8 mouse cellular contexts compared by ENCODE assay signal in genomic region chr11:77800491-77800868, GRCm38 (mm10). TPM values are rescaled to one million over a fixed set of nuclear protein-coding genes. Genes with fewer than 3 reads are reported as not detected.
A peak's percentile ranks its signal among the peaks of the same experiment; 100 is the strongest.
DNase-seq lines count a peak whose midpoint lies in the region; ATAC-seq and TF ChIP-seq lines count a peak whose summit lies in the region.

No protein-coding gene starts in this region.

- no peak for TF ChIP-seq CTCF in heart, adult 2 months (IDR thresholded peaks at IDR 0.05)
- no peak for TF ChIP-seq CTCF in left cerebral cortex, adult 2 months (IDR thresholded peaks at IDR 0.05)
- no peak for TF ChIP-seq CTCF in cerebellum, adult 2 months (IDR thresholded peaks at IDR 0.05; ENCODE audit: borderline replicate concordance, insufficient read depth, low read depth, low read length)

- H3K79me2 ChIP-seq in heart, adult 2 months (replicated peaks; ENCODE audit: control insufficient read depth, insufficient read depth, low read length) = peaks cover 1% of the 10 kb centered on the region; the same call in 1 of the 2 replicates

- peak overlapping the region; percentile 52 for H3K4me3 ChIP-seq in heart, adult 2 months
- peak overlapping the region; percentile 43 for H3K4me3 ChIP-seq in left cerebral cortex, adult 2 months
- peak overlapping the region; percentile 25; the same call in 1 of the 2 replicates for H3K4me3 ChIP-seq in embryonic facial prominence, embryonic 10.5 days
- H3K4me3 ChIP-seq in liver, embryonic 12.5 days = 0 out of 2 replicates have a peak overlapping the region, but pooled peaks have one; percentile 34
- no peak overlapping the region for H3K4me3 ChIP-seq in cerebellum, adult 2 months (replicated peaks; ENCODE audit: insufficient read depth, low read depth, low read length)

- H3K27ac ChIP-seq in heart, adult 2 months = peak overlapping the region; percentile 97
- H3K27ac ChIP-seq in left cerebral cortex, adult 2 months = peak overlapping the region; percentile 92
- peak overlapping the region; percentile 49 for H3K27ac ChIP-seq in embryonic facial prominence, embryonic 10.5 days (replicated peaks)
- H3K27ac ChIP-seq in liver, embryonic 12.5 days = peak overlapping the region; percentile 68
- no peak overlapping the region for H3K27ac ChIP-seq in cerebellum, adult 2 months (ENCODE audit: insufficient read depth, low read length)

- ATAC-seq in liver, embryonic 12.5 days = no peak

- H3K27me3 ChIP-seq in heart, adult 2 months (ENCODE audit: control insufficient read depth, insufficient read depth, low read length) = no peaks in the 10 kb centered on the region
- no peaks in the 10 kb centered on the region for H3K27me3 ChIP-seq in embryonic facial prominence, embryonic 10.5 days (replicated peaks; ENCODE audit: low read depth, poor library complexity, severe bottlenecking)
- no peaks in the 10 kb centered on the region for H3K27me3 ChIP-seq in liver, embryonic 12.5 days (replicated peaks)
- no peaks in the 10 kb centered on the region for H3K27me3 ChIP-seq in cerebellum, adult 2 months (ENCODE audit: control insufficient read depth, insufficient read depth, low read length)

- intact Hi-C loops in heart, adult 2 months (cut with DNase I) = loop anchor here (5.0 to 10.0 kb wide), 2 partner anchors 113 to 306 kb away; partner anchors contain the start of genes Git1 and Nufip2
- intact Hi-C loops in left cerebral cortex, adult 2 months (cut with DNase I) = no loop called here
- intact Hi-C loops in left cerebral cortex, postnatal 4 days (cut with DNase I) = no loop called here

- peaks cover 24% of the 10 kb centered on the region for H3K4me1 ChIP-seq in heart, adult 2 months (ENCODE audit: control insufficient read depth, insufficient read depth, low read length)
- peaks cover 32% of the 10 kb centered on the region for H3K4me1 ChIP-seq in embryonic facial prominence, embryonic 10.5 days
- H3K4me1 ChIP-seq in liver, embryonic 12.5 days = peaks cover 53% of the 10 kb centered on the region
- peaks cover 14% of the 10 kb centered on the region for H3K4me1 ChIP-seq in cerebellum, adult 2 months (ENCODE audit: control insufficient read depth, insufficient read depth, low read length)

- H3K9ac ChIP-seq in heart, adult 2 months (ENCODE audit: low read depth, low read length) = peak overlapping the region; percentile 66
- 0 out of 2 replicates have a peak overlapping the region, but pooled peaks have one; percentile 0 for H3K9ac ChIP-seq in liver, embryonic 12.5 days

- 15% methylated on average over 9 of the region's 9 CpGs for WGBS in heart, adult 2 months
- WGBS in embryonic facial prominence, embryonic 10.5 days = 76% methylated on average over 9 of the region's 9 CpGs
- 69% methylated on average over 9 of the region's 9 CpGs for WGBS in liver, embryonic 12.5 days (ENCODE audit: insufficient replicate concordance)
- WGBS in cerebellum, adult 2 months = 75% methylated on average over 9 of the region's 9 CpGs

- H3K4me2 ChIP-seq in liver, embryonic 12.5 days = peak overlapping the region; percentile 61

- H3K9me3 ChIP-seq in embryonic facial prominence, embryonic 10.5 days = no peaks in the 10 kb centered on the region
- H3K9me3 ChIP-seq in liver, embryonic 12.5 days (replicated peaks) = no peaks in the 10 kb centered on the region

- TF ChIP-seq EP300 in heart, adult 2 months (IDR thresholded peaks at IDR 0.05; ENCODE audit: insufficient read depth, low read depth, low read length) = no peak

- DNase-seq in heart, adult 2 months = no peak
- DNase-seq in heart, adult 9 months (ENCODE audit: low spot score in 2 of 2) = no peak
- DNase-seq in left cerebral cortex, adult 2 months (ENCODE audit: extremely low spot score in 1 of 2, low spot score in 2 of 2) = peak in 1 of 2 experiments; percentile 53
- DNase-seq in left cerebral cortex, postnatal 4 days = no peak
- no peak for DNase-seq in embryonic facial prominence, embryonic 10.5 days (ENCODE audit: low spot score)
- DNase-seq in cerebellum, adult 2 months = no peak
- no peak for DNase-seq in cerebellum, adult 9-11 months

- no peak for TF ChIP-seq POLR2A in heart, adult 2 months (IDR thresholded peaks at IDR 0.05; ENCODE audit: insufficient read depth, low read depth, low read length)
- TF ChIP-seq POLR2A in cerebellum, adult 2 months (IDR thresholded peaks at IDR 0.05; ENCODE audit: borderline replicate concordance, insufficient read depth, low read length) = no peak

- no peaks in the 10 kb centered on the region for H3K36me3 ChIP-seq in heart, adult 2 months (ENCODE audit: control insufficient read depth, insufficient read depth, low read length)
- no peaks in the 10 kb centered on the region for H3K36me3 ChIP-seq in embryonic facial prominence, embryonic 10.5 days (replicated peaks)
- peaks cover 13% of the 10 kb centered on the region; the same call in 1 of the 2 replicates for H3K36me3 ChIP-seq in liver, embryonic 12.5 days

RNA-seq across cellular contexts. Expression of gene Gm10277, which starts 12.9 kb away (rescaled TPM):
- total RNA-seq in heart, adult 2 months (2021) = not detected
- not detected in 2 replicates for polyA plus RNA-seq in heart, adult 2 months (2012; rRNA removed)
- total RNA-seq in left cerebral cortex, adult 2 months (2021) = not detected
- total RNA-seq in left cerebral cortex, postnatal 4 days (2021) = not detected
- polyA plus RNA-seq in embryonic facial prominence, embryonic 10.5 days (2016; fragmentation: Nextera tagmentation; extraction: Ambion mirVana) = 1.3 and 1.6 TPM in 2 replicates
- 1.2 and 1.6 TPM in 2 replicates for polyA plus RNA-seq in liver, embryonic 12.5 days (2016; fragmentation: Nextera tagmentation; extraction: Ambion mirVana)
- not detected in 2 replicates for polyA plus RNA-seq in cerebellum, adult 2 months (2012; rRNA removed)

RNA-seq across cellular contexts. Expression of gene Myo18a, which starts 37.4 kb away (rescaled TPM):
- 100 to 1,000 TPM; 240 to 274 TPM for total RNA-seq in heart, adult 2 months (2021)
- polyA plus RNA-seq in heart, adult 2 months (2012; rRNA removed) = 98.6 and 107 TPM in 2 replicates
- 100 to 1,000 TPM; 164 to 169 TPM for total RNA-seq in left cerebral cortex, adult 2 months (2021)
- total RNA-seq in left cerebral cortex, postnatal 4 days (2021) = 100 to 1,000 TPM; 146 to 151 TPM
- polyA plus RNA-seq in embryonic facial prominence, embryonic 10.5 days (2016; fragmentation: Nextera tagmentation; extraction: Ambion mirVana) = 25.7 and 27.2 TPM in 2 replicates
- polyA plus RNA-seq in liver, embryonic 12.5 days (2016; fragmentation: Nextera tagmentation; extraction: Ambion mirVana) = 28.8 and 30.3 TPM in 2 replicates
- polyA plus RNA-seq in cerebellum, adult 2 months (2012; rRNA removed) = 56.5 and 62.1 TPM in 2 replicates
